Mouse (Mus musculus) myocyte (in vitro differentiated cells): ENCODE measurements around the gene Slco2b1. TPM values are rescaled to one million over a fixed set of nuclear protein-coding genes. Genes with fewer than 3 reads are reported as not detected.

Source experiments
- H3K27me3 ChIP-seq: one replicate; pipeline ENCODE4 v1.6.1; 2011; ENCODE audit not compliant: control insufficient read depth, insufficient read depth, insufficient read length
- H3K36me3 ChIP-seq: one replicate; pipeline ENCODE4 v1.6.1; 2011; ENCODE audit not compliant: control insufficient read depth, insufficient read depth
- H3K4me2 ChIP-seq: one replicate; pipeline ENCODE4 v1.6.1; 2011; ENCODE audit warnings: low read depth, control low read depth
- H3K4me3 ChIP-seq: one replicate; pipeline ENCODE4 v1.5.1; 2011; ENCODE audit warnings: mild to moderate bottlenecking, control low read depth, moderate library complexity
- H3K79me2 ChIP-seq: one replicate; pipeline ENCODE4 v1.6.1; 2011; ENCODE audit not compliant: control insufficient read depth, insufficient read depth
- H3ac ChIP-seq: one replicate; pipeline ENCODE4 v1.6.1; 2011; ENCODE audit not compliant: control insufficient read depth, insufficient read length
- CEBPB ChIP-seq: IDR thresholded peaks from 2 replicates; pipeline ENCODE4 v1.6.1; 2011; ENCODE audit warnings: mild to moderate bottlenecking, moderate library complexity; ENCODE audit not compliant: poor library complexity, insufficient read depth, severe bottlenecking
- E2F4 ChIP-seq: IDR thresholded peaks from one replicate; pipeline ENCODE4 v1.6.1; 2011; ENCODE audit warnings: mild to moderate bottlenecking, control low read depth, moderate library complexity; ENCODE audit not compliant: insufficient read depth
- MAX ChIP-seq: IDR thresholded peaks from one replicate; pipeline ENCODE4 v1.6.1; 2011; ENCODE audit warnings: low read depth, mild to moderate bottlenecking, control low read depth
- MYOD1 ChIP-seq, 3 experiments: IDR thresholded peaks; one replicate each; pipeline ENCODE4 v1.6.1; 2011; ENCODE audit warnings: control low read depth in 2 of 3, low read depth in 2 of 3, mild to moderate bottlenecking in 2 of 3, moderate library complexity in 1 of 3; ENCODE audit not compliant: insufficient read length in 2 of 3, control insufficient read depth in 1 of 3
- MYOG ChIP-seq, 3 experiments: IDR thresholded peaks; one replicate each; pipeline ENCODE4 v1.6.1; 2011; ENCODE audit warnings: control low read depth in 2 of 3, low read depth in 2 of 3, mild to moderate bottlenecking in 2 of 3; ENCODE audit not compliant: insufficient read length in 2 of 3, control insufficient read depth in 1 of 3, insufficient read depth in 1 of 3
- POLR2A ChIP-seq: IDR thresholded peaks from one replicate; pipeline ENCODE4 v1.6.1; 2011; ENCODE audit warnings: low read depth, mild to moderate bottlenecking, control low read depth, moderate library complexity; ENCODE audit not compliant: insufficient read length
- POLR2AphosphoS2 ChIP-seq: IDR thresholded peaks from one replicate; pipeline ENCODE4 v1.6.1; 2011; ENCODE audit warnings: low read depth, control low read depth; ENCODE audit not compliant: insufficient read length
- REST ChIP-seq: IDR thresholded peaks from one replicate; pipeline ENCODE4 v1.6.1; 2011; ENCODE audit warnings: mild to moderate bottlenecking, control low read depth, moderate library complexity; ENCODE audit not compliant: insufficient read depth, insufficient read length
- SRF ChIP-seq: IDR thresholded peaks from one replicate; pipeline ENCODE4 v1.6.1; 2011; ENCODE audit warnings: low read depth; ENCODE audit not compliant: control insufficient read depth, insufficient read length
- TCF12 ChIP-seq: IDR thresholded peaks from one replicate; pipeline ENCODE4 v1.6.1; 2011; ENCODE audit warnings: mild to moderate bottlenecking, control low read depth; ENCODE audit not compliant: poor library complexity, insufficient read depth, severe bottlenecking
- TCF3 ChIP-seq: IDR thresholded peaks from one replicate; pipeline ENCODE4 v1.6.1; 2011; ENCODE audit warnings: low read depth, control low read depth; ENCODE audit not compliant: insufficient read length
- USF1 ChIP-seq: IDR thresholded peaks from one replicate; pipeline ENCODE4 v1.6.1; 2011; ENCODE audit warnings: low read depth, mild to moderate bottlenecking, control low read depth, moderate library complexity
- polyA plus RNA-seq: library from polyadenylated mRNA; unstranded; fragments of >200 nt; fragmentation: generic; extraction: Trizol; gene quantifications from one replicate; pipeline ENCODE4 v1.2.1, GENCODE M21; 2012; ENCODE audit warnings: missing spikeins

The Slco2b1 gene
- polyA plus RNA-seq, 1 experiment: 0.01 TPM

- H3K4me2 ChIP-seq: no peak overlapping the region
- H3K27me3 ChIP-seq: peaks cover 18% of the 10 kb centered on the region
- no peaks in the 10 kb centered on the region for H3K36me3 ChIP-seq
- no peak overlapping the region for H3ac ChIP-seq
- no peak overlapping the region for H3K4me3 ChIP-seq
- no peaks in the 10 kb centered on the region for H3K79me2 ChIP-seq
- no peak for TF ChIP-seq TCF12
- TF ChIP-seq REST: peak; percentile 61
Measured at GRCm38 (mm10) chr7:99632286-99632685, 78.9 kb downstream of the Slco2b1 start.

- Histone ChIP-seq H3K27me3 (peaks cover 41% of the 10 kb centered on the region), H3K4me2 (no peak overlapping the region), H3K79me2 (no peaks in the 10 kb centered on the region), H3K36me3 (no peaks in the 10 kb centered on the region), H3K4me3 (no peak overlapping the region), H3ac (no peak overlapping the region)
- TF ChIP-seq SRF (no peak), TCF12 (no peak), MYOD1 (IDR thresholded peaks at IDR 0.05; ENCODE audit: control insufficient read depth in 1 of 3, insufficient read length in 2 of 3, low read depth in 2 of 3) (no peak), CEBPB (no peak), TCF3 (no peak), POLR2AphosphoS2 (no peak), USF1 (no peak), REST (no peak), E2F4 (no peak), POLR2A (no peak), MAX (no peak), MYOG (IDR thresholded peaks at IDR 0.05; ENCODE audit: control insufficient read depth in 1 of 3, insufficient read depth in 1 of 3, insufficient read length in 2 of 3, low read depth in 2 of 3) (no peak)
Measured at GRCm38 (mm10) chr7:99627366-99627765, 83.8 kb downstream of the Slco2b1 start.

- Histone ChIP-seq H3K4me3 (no peak within 1 kb of the TSS), H3K79me2 (no peaks in the 10 kb centered on the region), H3K36me3 (no peaks in the 10 kb centered on the region), H3ac (no peak within 1 kb of the TSS), H3K27me3 (peaks cover 48% of the 10 kb centered on the region), H3K4me2 (peak within 1 kb of the TSS; percentile 18)
- TF ChIP-seq TCF3 (no peak), E2F4 (no peak), MYOG (IDR thresholded peaks at IDR 0.05; ENCODE audit: control insufficient read depth in 1 of 3, insufficient read depth in 1 of 3, insufficient read length in 2 of 3, low read depth in 2 of 3) (no peak), SRF (no peak), CEBPB (no peak), POLR2A (no peak), USF1 (no peak), TCF12 (no peak), REST (no peak), MYOD1 (IDR thresholded peaks at IDR 0.05; ENCODE audit: control insufficient read depth in 1 of 3, insufficient read length in 2 of 3, low read depth in 2 of 3) (no peak), MAX (no peak), POLR2AphosphoS2 (no peak)
Measured at GRCm38 (mm10) chr7:99626376-99627270, 84.5 kb downstream of the Slco2b1 start, which contains the start of gene Tpbgl. Gene Tpbgl (minus strand): TSS chr7:99627103.

- H3ac ChIP-seq: no peak overlapping the region
- peaks cover 56% of the 10 kb centered on the region for H3K27me3 ChIP-seq
- TF ChIP-seq POLR2A (no peak), MYOD1 (IDR thresholded peaks at IDR 0.05; ENCODE audit: control insufficient read depth in 1 of 3, insufficient read length in 2 of 3, low read depth in 2 of 3) (no peak), TCF3 (no peak), CEBPB (no peak), REST (no peak), E2F4 (no peak), TCF12 (no peak), MAX (no peak)
- H3K4me2 ChIP-seq: peak overlapping the region; percentile 18
- no peaks in the 10 kb centered on the region for H3K79me2 ChIP-seq
- H3K4me3 ChIP-seq: no peak overlapping the region
- H3K36me3 ChIP-seq: no peaks in the 10 kb centered on the region
Measured at GRCm38 (mm10) chr7:99625722-99626375, 85.3 kb downstream of the Slco2b1 start.
